Mouse (Mus musculus): Measurements from ENCODE around the gene Fam102b. TPM values are rescaled to one million over a fixed set of nuclear protein-coding genes. Genes with fewer than 3 reads are reported as not detected.

Fam102b gene
- polyA plus RNA-seq (2015; fragmentation: Nextera tagmentation; extraction: Ambion mirVana): 7.9 and 8.2 TPM in 2 replicates

- H3K9me3 ChIP-seq (ENCODE audit: control insufficient read depth): no peaks in the 10 kb centered on the region
- H3K27me3 ChIP-seq (replicated peaks; ENCODE audit: control insufficient read depth, insufficient read depth, low read length): no peaks in the 10 kb centered on the region
- peak; percentile 85 for TF ChIP-seq CTCF (IDR thresholded peaks at IDR 0.05; ENCODE audit: low read depth)
- peak within 1 kb of the TSS; percentile 78 for H3K9ac ChIP-seq (ENCODE audit: low read depth, low read length)
- H3K4me3 ChIP-seq (ENCODE audit: low read depth, low read length): peak within 1 kb of the TSS; percentile 85
- 0% methylated on average over 31 of the region's 54 CpGs for WGBS
- peaks cover 7% of the 10 kb centered on the region for H3K4me1 ChIP-seq (replicated peaks; ENCODE audit: control insufficient read depth, insufficient read depth, low read length)
- peak within 1 kb of the TSS; percentile 88 for H3K4me2 ChIP-seq (replicated peaks; ENCODE audit: low read depth)
- peak; percentile 79 for ATAC-seq
- no peaks in the 10 kb centered on the region for H3K36me3 ChIP-seq (ENCODE audit: control insufficient read depth, insufficient read depth)
- peak within 1 kb of the TSS; percentile 79 for H3K27ac ChIP-seq (ENCODE audit: low read depth, low read length)
Measured at GRCm38 (mm10) chr3:109027515-109027987, at the start of gene Fam102b. Gene Fam102b (minus strand): TSS chr3:109027607.

GRCm38 (mm10) chr3:109062989-109063388 lies 35.6 kb upstream of the Fam102b start:
- H3K4me3 ChIP-seq (ENCODE audit: low read depth, low read length): no peak overlapping the region
- no peaks in the 10 kb centered on the region for H3K9me3 ChIP-seq (ENCODE audit: control insufficient read depth)
- H3K36me3 ChIP-seq (ENCODE audit: control insufficient read depth, insufficient read depth): no peaks in the 10 kb centered on the region
- ATAC-seq: no peak
- WGBS: under 1% methylated on average over 6 of the region's 6 CpGs
- H3K4me2 ChIP-seq (replicated peaks; ENCODE audit: low read depth): no peak overlapping the region
- no peaks in the 10 kb centered on the region for H3K27me3 ChIP-seq (replicated peaks; ENCODE audit: control insufficient read depth, insufficient read depth, low read length)
- H3K9ac ChIP-seq (ENCODE audit: low read depth, low read length): no peak overlapping the region
- H3K27ac ChIP-seq (ENCODE audit: low read depth, low read length): no peak overlapping the region
- peak; percentile 85 for TF ChIP-seq CTCF (IDR thresholded peaks at IDR 0.05; ENCODE audit: low read depth)
- H3K4me1 ChIP-seq (replicated peaks; ENCODE audit: control insufficient read depth, insufficient read depth, low read length): no peaks in the 10 kb centered on the region

GRCm38 (mm10) chr3:109062391-109062790 lies 35.0 kb upstream of the Fam102b start:
- ATAC-seq: no peak
- WGBS: 71% methylated on average over 7 of the region's 7 CpGs
- Histone ChIP-seq H3K9ac (ENCODE audit: low read depth, low read length) (no peak overlapping the region), H3K4me2 (replicated peaks; ENCODE audit: low read depth) (no peak overlapping the region), H3K9me3 (ENCODE audit: control insufficient read depth) (no peaks in the 10 kb centered on the region), H3K4me1 (replicated peaks; ENCODE audit: control insufficient read depth, insufficient read depth, low read length) (no peaks in the 10 kb centered on the region), H3K4me3 (ENCODE audit: low read depth, low read length) (no peak overlapping the region), H3K27ac (ENCODE audit: low read depth, low read length) (no peak overlapping the region), H3K27me3 (replicated peaks; ENCODE audit: control insufficient read depth, insufficient read depth, low read length) (no peaks in the 10 kb centered on the region), H3K36me3 (ENCODE audit: control insufficient read depth, insufficient read depth) (no peaks in the 10 kb centered on the region)
- no peak for TF ChIP-seq CTCF (IDR thresholded peaks at IDR 0.05; ENCODE audit: low read depth)

GRCm38 (mm10) chr3:109059903-109060302 lies 32.5 kb upstream of the Fam102b start:
- H3K4me1 ChIP-seq (replicated peaks; ENCODE audit: control insufficient read depth, insufficient read depth, low read length): no peaks in the 10 kb centered on the region
- H3K4me2 ChIP-seq (replicated peaks; ENCODE audit: low read depth): no peak overlapping the region
- no peaks in the 10 kb centered on the region for H3K27me3 ChIP-seq (replicated peaks; ENCODE audit: control insufficient read depth, insufficient read depth, low read length)
- 58% methylated on average over 8 of the region's 8 CpGs for WGBS
- H3K27ac ChIP-seq (ENCODE audit: low read depth, low read length): no peak overlapping the region
- H3K4me3 ChIP-seq (ENCODE audit: low read depth, low read length): no peak overlapping the region
- no peaks in the 10 kb centered on the region for H3K9me3 ChIP-seq (ENCODE audit: control insufficient read depth)
- no peak overlapping the region for H3K9ac ChIP-seq (ENCODE audit: low read depth, low read length)
- no peak for ATAC-seq
- H3K36me3 ChIP-seq (ENCODE audit: control insufficient read depth, insufficient read depth): no peaks in the 10 kb centered on the region
- no peak for TF ChIP-seq CTCF (IDR thresholded peaks at IDR 0.05; ENCODE audit: low read depth)

GRCm38 (mm10) chr3:109051946-109052331 lies 24.5 kb upstream of the Fam102b start:
- Histone ChIP-seq H3K27me3 (replicated peaks; ENCODE audit: control insufficient read depth, insufficient read depth, low read length) (no peaks in the 10 kb centered on the region), H3K4me3 (ENCODE audit: low read depth, low read length) (no peak overlapping the region), H3K4me2 (replicated peaks; ENCODE audit: low read depth) (no peak overlapping the region), H3K9me3 (ENCODE audit: control insufficient read depth) (no peaks in the 10 kb centered on the region), H3K9ac (ENCODE audit: low read depth, low read length) (no peak overlapping the region), H3K36me3 (ENCODE audit: control insufficient read depth, insufficient read depth) (no peaks in the 10 kb centered on the region), H3K4me1 (replicated peaks; ENCODE audit: control insufficient read depth, insufficient read depth, low read length) (no peaks in the 10 kb centered on the region), H3K27ac (ENCODE audit: low read depth, low read length) (peak overlapping the region; percentile 42)
- ATAC-seq: peak; percentile 34
- TF ChIP-seq CTCF (IDR thresholded peaks at IDR 0.05; ENCODE audit: low read depth): no peak
- WGBS: 64% methylated on average over 6 of the region's 6 CpGs

- Histone ChIP-seq H3K4me3 (ENCODE audit: low read depth, low read length) (no peak overlapping the region), H3K4me2 (replicated peaks; ENCODE audit: low read depth) (peak overlapping the region; percentile 42), H3K9ac (ENCODE audit: low read depth, low read length) (no peak overlapping the region), H3K27me3 (replicated peaks; ENCODE audit: control insufficient read depth, insufficient read depth, low read length) (no peaks in the 10 kb centered on the region), H3K4me1 (replicated peaks; ENCODE audit: control insufficient read depth, insufficient read depth, low read length) (no peaks in the 10 kb centered on the region), H3K9me3 (ENCODE audit: control insufficient read depth) (no peaks in the 10 kb centered on the region), H3K36me3 (ENCODE audit: control insufficient read depth, insufficient read depth) (no peaks in the 10 kb centered on the region), H3K27ac (ENCODE audit: low read depth, low read length) (peak overlapping the region; percentile 61; the same call in 1 of the 2 replicates)
- peak; percentile 95 for ATAC-seq
- peak; percentile 68 for TF ChIP-seq CTCF (IDR thresholded peaks at IDR 0.05; ENCODE audit: low read depth)
- WGBS: 14% methylated on average over 11 of the region's 11 CpGs
Measured at GRCm38 (mm10) chr3:109051056-109051945, 23.9 kb upstream of the Fam102b start.
